Mouse (Mus musculus): Measurements from ENCODE around the gene Alox12.

DNA sequence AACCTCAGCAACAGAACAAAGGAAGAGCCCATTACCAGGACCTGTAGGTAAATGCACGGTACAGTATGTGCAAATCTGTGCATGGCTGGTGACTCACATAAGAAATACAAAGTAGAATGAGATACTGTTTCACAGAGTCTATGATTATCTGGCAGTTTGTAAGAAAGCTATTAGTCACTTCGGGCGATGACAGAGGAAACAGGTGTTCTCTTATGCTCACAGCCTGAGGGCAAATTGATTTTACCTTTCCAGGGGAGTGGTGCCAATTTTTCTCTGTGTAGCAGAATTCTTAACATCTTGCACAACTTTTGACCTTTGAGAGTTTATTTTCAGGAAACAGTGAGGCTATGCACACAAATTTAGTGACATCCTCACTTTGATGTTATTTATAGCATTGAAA lies 29.6 kb upstream of the Alox12 start:
- no peak for TF ChIP-seq CTCF (IDR thresholded peaks at IDR 0.05; ENCODE audit: low read depth, low read length)
- TF ChIP-seq POLR2A (IDR thresholded peaks at IDR 0.05; ENCODE audit: insufficient read depth, low read length): no peak
- TF ChIP-seq EP300 (IDR thresholded peaks at IDR 0.05; ENCODE audit: insufficient read depth, low read depth, low read length): no peak

All from ES-Bruce4 (cell line).